Mouse (Mus musculus): Measurements from ENCODE around the gene Sppl3.
A peak's percentile ranks its signal among the peaks of the same experiment; 100 is the strongest.
"Not testable (repeated sequence)": the region's sequence is repeated elsewhere in the genome, so short reads cannot be mapped to it uniquely, and the experiment has no call there.

Gene Sppl3

GRCm38 (mm10) chr5:115081636-115082035 is 70.7 kb downstream of the Sppl3 start:
- peak; percentile 53 for DNase-seq

DNA sequence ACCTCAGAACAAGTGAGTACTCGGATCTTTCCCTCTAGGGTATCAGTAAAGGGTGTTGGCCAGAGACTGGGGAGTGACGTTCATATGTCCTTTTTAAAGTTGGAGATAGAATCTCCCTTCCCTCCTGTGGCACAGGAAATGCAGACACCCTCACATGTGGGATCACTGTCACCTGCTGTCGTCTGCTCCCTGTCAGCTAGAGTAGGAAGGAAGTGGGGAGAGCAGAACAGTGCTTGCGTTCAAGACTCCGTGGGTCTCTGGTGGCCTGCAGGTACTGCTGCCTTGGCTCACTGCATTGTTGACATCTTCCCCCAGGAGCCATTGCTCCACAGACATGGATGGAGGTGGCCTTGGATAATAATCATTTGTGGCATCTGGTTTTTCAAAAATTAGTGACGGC is 72.6 kb downstream of the Sppl3 start:
- DNase-seq = peak; percentile 53

- DNase-seq = no peak
Measured at GRCm38 (mm10) chr5:115085675-115086074, 74.7 kb downstream of the Sppl3 start.

DNA sequence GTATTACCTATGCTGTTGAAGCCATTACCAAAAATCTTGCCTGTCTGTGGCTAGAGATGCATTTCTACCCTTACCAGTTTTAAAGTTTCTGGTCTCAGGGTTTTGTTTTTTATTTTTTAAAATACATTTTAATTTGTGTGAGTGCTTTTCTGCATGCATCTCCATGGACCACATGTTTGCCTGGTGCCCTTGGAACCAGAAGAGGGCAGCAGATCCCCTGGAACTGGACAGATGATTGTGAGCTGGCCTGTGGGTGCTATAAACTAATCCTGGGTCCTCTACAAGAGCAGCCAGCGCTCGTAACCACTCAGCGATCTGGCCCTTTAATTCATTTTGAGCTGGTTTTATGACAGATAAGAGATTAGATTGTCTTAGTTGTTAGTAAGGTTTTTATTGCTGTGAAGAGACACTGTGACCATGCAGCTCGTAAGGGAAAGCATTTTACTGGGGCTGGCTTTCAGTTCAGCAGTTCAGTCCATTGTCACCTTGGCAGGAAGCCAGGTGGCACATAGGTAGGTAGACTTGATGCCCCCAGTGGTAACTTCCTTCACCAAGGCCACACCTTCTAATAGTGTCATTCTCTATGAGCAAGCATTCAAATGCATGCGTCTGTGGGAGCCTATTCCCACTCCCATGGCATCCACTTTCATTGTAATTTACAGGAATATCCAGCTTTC is 78.8 kb downstream of the Sppl3 start:
- no peak for DNase-seq

DNA sequence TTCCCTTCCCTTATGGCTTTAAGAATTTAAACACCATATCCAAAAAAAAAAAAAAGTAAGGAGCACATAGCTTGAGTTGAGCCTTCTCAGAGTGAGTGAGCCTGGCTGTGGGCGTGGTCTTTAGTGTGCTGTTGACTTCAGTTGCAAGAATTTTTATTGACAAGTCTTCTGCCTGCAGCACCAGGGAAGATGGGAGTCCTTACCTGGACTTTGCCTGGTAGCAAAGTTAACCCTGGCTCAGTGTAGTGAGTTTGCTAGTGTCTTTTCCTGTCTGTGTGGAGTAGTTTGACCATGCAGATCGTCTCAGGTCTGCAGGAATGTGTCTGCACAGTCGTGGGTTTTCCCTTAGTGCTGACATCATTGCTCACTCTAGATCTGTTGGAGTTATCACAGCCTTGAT is 80.1 kb downstream of the Sppl3 start:
- no peak for DNase-seq

DNA sequence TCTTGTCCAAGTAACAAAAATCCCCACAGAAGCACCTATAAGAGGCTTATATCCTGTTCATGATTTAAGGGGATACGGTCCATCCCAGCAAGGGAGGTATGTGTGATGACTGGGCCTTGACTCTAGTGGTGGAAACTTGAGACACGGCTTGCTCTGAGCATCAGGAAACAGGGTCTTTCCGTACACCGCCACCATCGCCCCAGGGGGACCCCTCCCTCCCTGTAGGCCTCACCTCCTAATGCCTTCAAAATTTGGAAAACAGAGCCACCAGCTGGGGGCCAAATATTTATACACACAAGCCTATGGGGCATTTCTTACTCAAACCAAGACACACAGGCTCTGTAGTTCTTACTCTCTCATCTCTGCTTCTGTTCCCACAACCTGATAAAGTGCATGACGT is 80.8 kb downstream of the Sppl3 start:
- no peak for DNase-seq

- no peak for DNase-seq
Measured at GRCm38 (mm10) chr5:115098195-115098594, 87.3 kb downstream of the Sppl3 start, which contains the start of gene Gm10401. Gene Gm10401, minus strand, starts transcription at chr5:115098295.

GRCm38 (mm10) chr5:115099530-115099929 is 88.6 kb downstream of the Sppl3 start:
- DNase-seq = no peak

DNA sequence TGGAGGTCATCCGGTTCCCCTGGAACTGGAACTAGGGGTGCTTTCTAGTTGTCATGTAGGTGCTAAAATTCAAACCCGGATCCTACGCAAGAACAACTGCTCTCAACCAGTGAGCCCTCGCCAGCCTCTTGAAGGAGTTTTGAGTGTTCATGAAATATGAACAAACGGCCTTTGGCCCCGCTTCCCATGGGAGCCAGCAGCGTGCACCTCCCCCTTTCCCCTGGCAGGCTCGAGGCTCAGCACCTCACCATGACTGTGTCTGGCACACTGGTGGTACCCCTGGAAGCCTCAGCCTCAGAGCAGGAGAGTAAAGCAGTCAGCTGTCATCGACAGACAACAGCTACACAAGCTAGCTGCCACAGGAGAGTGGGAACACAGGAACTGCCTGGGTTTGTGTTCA is 89.1 kb downstream of the Sppl3 start:
- DNase-seq = no peak

DNA sequence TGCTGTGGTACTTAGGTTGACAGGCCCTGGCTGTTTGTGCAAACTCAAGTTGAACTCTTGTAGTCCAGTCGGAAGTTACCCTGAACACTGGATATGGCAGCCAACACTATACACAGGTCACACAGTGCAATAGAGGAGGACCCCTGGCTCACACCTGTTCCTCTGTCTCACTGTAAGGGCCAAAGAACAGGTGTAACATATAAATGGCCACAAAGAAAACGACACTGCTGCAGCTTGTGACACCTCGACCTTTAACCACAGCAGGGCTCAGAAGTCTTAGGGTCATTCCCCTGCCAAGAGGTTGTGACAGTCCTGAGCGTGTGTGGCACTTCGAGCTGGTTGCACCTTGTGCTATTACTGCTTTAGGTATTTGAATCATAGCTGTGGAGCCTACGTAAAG is 89.5 kb downstream of the Sppl3 start:
- DNase-seq = no peak

- DNase-seq = no peak
Measured at GRCm38 (mm10) chr5:115102231-115102630, 91.3 kb downstream of the Sppl3 start.

DNA sequence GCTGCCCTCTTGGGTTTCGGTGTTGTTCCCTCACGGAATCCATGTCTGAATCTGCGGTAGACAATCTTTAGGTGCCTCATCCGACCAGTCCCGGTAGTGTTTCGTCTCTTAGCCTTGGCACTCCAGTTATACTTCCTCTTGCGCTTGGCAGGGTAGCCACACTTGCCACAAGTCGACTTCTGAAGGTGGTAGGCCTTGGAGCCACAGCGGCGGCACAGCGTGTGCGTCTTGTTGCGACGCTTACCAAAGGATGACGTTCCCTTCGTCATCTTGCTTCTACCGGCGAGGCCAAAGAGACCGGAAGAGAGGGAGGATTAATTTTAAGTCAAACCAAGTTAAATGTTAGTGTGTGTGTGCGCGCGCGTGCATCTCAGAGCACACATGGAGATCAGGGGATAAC is 92.3 kb downstream of the Sppl3 start:
- not testable (repeated sequence) for DNase-seq

DNA sequence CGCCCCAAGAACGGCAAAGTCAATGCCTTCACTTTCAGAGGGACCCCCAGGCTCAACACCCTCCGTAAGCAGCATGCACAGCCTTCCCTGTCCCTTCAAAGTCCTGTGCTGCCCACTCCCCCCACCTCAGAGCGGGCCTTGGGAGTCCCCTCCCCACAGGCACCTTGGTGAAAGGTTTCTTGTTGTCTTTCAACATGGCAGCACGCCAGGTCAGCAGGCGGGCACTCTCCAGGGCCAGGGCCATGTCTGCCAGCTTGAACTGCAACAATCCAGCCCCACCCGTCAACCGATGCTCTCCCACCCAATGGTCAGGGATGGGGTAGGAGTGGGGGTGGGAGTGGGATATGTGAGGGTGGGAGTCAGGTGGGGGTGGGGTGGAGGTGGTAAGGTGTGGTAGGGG is 100.2 kb downstream of the Sppl3 start:
- no peak for DNase-seq

DNA sequence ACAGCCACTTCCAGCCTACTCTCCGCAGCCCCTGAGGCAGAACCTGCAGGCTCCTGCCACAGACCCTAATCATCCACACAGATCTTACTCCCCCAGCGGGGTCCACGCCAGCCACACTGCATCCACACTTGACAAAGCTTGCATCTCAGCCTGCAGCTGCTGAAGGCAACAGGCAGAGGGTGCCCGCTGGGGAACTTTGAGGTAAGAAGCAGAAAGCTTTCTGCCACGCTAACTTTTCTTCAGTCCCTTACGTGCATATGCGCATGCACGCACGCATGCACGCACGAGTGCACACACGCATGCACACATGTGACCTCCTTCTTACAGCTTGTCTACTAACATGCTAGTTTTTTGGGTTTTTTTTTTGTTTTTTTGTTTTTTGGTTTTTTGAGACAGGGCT is 102.3 kb downstream of the Sppl3 start:
- DNase-seq = no peak

DNA sequence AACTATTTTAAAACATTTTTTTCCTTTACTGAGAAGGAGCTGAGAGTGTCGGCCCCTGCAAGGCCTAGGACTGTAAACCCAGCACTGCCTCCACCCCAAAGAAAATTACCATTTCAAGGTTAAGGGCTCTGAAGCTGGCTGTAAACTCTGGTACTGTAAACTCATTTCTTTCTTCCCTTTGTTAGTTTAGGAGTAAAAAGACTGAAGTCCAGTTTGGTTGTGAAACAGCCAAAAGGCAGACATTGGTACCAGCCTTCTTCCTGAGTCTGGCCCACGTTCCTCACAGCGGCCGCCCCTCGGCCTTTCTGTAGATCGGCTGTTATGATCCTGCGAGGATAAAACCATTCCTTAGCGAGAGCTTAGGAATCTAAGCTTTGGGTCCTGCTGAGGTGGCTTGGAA is 103.6 kb downstream of the Sppl3 start:
- no peak for DNase-seq

- no peak for DNase-seq
Measured at GRCm38 (mm10) chr5:115116426-115116825, 105.5 kb downstream of the Sppl3 start.

- no peak for DNase-seq
Measured at GRCm38 (mm10) chr5:115117467-115117866, 106.5 kb downstream of the Sppl3 start.

DNA sequence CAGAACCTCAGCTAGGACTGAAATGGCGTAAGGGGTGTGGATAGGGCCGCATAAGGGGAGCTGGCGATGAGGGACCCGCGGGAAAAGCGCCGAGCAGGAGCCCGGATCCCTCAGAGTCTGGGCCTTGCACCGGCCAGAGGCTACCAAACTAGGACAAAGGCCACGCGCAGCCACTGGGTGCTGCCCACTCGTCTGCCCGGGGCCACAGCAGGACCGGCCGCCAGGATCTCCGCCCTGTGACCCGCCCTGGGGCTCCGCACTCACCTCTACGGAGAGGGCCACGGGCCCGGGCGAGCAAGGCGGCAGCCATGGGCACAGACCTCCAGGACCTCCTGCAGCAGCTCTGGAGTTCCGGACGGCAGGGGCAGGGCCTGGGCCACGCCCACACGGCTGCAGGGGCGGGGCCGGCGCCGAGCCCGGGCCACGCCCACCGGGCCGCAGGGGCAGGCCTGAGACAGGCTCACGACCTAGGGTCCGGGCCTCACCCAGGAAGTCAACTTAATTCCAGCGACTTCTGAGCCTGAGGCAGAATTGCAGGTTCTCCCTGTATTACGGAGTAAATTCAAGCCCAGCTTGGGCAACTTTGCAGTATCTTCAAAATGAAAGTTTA is 108.1 kb downstream of the Sppl3 start, which contains the start of gene Acads:
Acads (minus strand) TSS at position 386 of the 610 bp plus-strand sequence.
- peak; percentile 93 for DNase-seq

DNA sequence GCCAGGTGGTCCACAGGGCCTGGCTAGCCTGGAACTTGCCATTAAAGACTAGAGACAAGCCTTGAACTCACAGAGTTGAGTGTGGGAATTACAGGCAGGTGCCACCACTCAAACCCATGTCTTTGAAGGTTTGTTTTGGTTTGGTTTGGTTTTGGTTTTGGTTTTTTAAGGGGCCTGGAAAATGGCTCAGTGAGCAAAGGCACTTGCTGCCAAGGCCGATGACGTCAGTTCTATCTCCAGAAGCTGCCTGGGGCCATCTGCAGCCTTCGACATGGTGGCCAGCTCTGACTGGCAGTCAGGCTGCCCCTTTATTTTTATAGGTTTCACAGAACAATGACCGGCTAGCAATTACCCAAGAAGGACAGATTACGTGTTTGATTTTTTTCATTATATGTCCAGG is 110.0 kb downstream of the Sppl3 start:
- no peak for DNase-seq

DNA sequence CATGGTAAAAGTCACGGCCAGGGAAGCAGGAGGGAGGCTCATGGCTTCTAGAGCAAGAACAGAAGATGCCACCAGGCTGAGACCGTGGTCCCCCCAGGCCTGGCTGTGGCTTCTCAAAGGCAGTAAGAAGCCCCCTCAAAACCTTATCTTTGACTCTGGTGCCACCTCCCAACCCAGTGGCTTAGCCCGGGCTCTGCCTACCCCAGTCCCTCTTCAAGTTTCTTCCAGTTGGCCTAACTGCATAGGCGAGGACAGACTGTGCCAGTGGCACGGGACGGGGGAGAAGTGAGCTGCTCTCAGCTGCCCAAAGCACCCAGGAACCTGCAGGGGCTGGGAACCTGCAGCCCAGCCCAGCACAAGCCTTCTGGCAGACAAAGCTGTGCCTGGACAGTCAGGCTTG is 113.8 kb downstream of the Sppl3 start:
- no peak for DNase-seq

- peak; percentile 93 for DNase-seq
Measured at GRCm38 (mm10) chr5:115125211-115125871, 114.4 kb downstream of the Sppl3 start.

- no peak for DNase-seq
Measured at GRCm38 (mm10) chr5:115126578-115127312, 115.8 kb downstream of the Sppl3 start.

DNA sequence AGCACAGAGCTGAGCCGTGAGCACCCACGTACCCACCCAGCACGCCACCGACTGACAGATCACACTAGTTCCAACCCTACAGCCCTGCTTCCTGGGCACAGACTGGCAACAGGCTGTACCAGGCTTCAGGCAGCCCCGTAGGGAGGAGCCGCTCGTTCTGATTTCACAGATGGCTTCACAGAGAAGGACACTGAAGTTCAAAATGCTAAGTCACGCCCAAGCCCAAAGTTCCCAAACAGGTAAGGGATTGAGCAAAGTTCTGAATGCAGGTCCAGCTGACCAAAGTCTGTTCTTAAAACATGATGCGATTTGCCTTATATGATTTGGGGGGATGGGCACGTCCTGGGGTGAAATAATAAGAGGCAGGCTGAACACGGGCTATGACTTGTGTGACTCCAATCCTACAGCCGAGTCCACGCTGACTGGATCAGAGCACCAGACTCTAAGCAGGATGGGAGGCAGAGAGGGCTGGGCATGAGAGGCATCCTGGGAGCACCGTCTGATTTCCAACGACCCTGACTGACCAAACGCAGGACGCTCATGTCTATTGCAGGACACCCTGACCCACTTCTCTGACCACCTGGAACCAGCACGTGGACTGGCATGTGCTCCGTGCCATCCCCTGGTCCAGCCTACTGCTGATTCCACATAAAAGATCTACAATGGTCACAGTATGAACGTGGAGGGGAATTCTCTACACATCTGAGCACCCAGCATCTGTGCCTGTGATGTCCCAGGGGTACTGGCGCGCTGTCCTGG is 116.7 kb downstream of the Sppl3 start:
- no peak for DNase-seq
